Mouse (Mus musculus) telencephalon, adult 2 months (tissue): ENCODE measurements at regions not wholly inside any gene's neighbourhood (a gene's known extent, or its start where the extent isn't known, plus 50 kb on each side); places are given as distances from the start of the nearest gene placed in this dataset.
"Not testable (repeated sequence)": the region's sequence is repeated elsewhere in the genome, so short reads cannot be mapped to it uniquely, and the experiment has no call there.

Experiments
- DNase-seq: peaks from one replicate; pipeline ENCODE4 v3.0.0-alpha.2; 2011; ENCODE audit warnings: low read depth, low spot score

GRCm38 (mm10) chr15:91916946-91917345, 78.9 kb downstream of the Smgc start:
- peak; percentile 78 for DNase-seq

GRCm38 (mm10) chr15:91917877-91918276, 79.8 kb downstream of the Smgc start:
- DNase-seq, result no peak

GRCm38 (mm10) chr15:91924542-91924941, 86.5 kb downstream of the Smgc start:
- no peak for DNase-seq

- DNase-seq, result no peak
Measured at GRCm38 (mm10) chr15:91927492-91927891, 89.4 kb downstream of the Smgc start.

- DNase-seq, result no peak
Measured at GRCm38 (mm10) chr15:91928511-91928910, 90.4 kb downstream of the Smgc start.

GRCm38 (mm10) chr15:91957273-91957672, 93.7 kb upstream of the Cntn1 start:
- DNase-seq, result peak; percentile 61

GRCm38 (mm10) chr15:91965172-91965571, 85.8 kb upstream of the Cntn1 start:
- DNase-seq, result no peak

- DNase-seq, result peak; percentile 60
Measured at GRCm38 (mm10) chr15:91969378-91969777, 81.6 kb upstream of the Cntn1 start.

GRCm38 (mm10) chr15:91971411-91971810, 79.6 kb upstream of the Cntn1 start:
- DNase-seq, result no peak

- DNase-seq, result no peak
Measured at GRCm38 (mm10) chr15:91971846-91972245, 79.1 kb upstream of the Cntn1 start.

GRCm38 (mm10) chr15:91975606-91976005, 75.4 kb upstream of the Cntn1 start:
- no peak for DNase-seq

GRCm38 (mm10) chr15:91983186-91983585, 67.8 kb upstream of the Cntn1 start:
- not testable (repeated sequence) for DNase-seq

- no peak for DNase-seq
Measured at GRCm38 (mm10) chr15:92000086-92000485, 50.9 kb upstream of the Cntn1 start.
